Mouse (Mus musculus): ENCODE measurements around the gene Rex1bd. TPM values are rescaled to one million over a fixed set of nuclear protein-coding genes. Genes with fewer than 3 reads are reported as not detected.

Rex1bd gene
- 130 and 134 TPM in 2 replicates for polyA plus RNA-seq (2016; fragmentation: Nextera tagmentation; extraction: Ambion mirVana)

DNA sequence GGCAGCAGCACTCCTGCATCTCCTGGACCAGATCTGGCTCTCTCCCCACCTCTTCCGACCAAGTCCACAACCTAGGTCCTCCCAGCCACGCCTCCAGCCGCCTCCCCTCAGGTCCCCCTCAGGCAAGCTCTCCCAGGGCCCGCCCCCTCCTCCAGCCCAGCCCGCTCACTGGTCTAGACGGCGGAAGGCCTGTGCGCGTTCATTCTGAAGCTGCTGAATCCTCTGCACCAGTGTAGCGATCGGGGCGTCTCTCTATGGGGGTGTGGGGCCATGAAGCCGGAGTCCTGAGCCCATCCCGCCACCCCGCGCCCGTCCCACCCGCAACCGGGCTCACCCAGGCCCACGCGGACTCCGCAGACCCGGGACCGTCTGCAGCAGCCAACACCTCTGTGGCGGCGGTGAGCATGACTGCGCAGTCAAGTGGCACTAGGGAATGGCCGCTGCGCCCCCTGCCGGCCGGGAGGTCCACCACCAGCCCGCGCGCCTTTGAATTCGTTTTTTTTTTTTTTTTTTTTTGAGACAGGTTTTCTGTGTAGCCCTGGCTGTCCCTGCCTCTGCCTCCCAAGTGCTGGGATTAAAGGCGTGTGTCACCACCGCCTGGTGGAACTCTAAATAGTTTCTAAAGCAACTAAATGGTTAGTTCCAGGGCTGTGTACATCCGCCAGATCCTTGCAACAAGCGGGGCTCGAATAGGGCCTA lies at the start of gene Rex1bd:
TSS of gene Rex1bd (minus strand) at position 425 of the 699 bp plus-strand sequence.
- ATAC-seq (ENCODE audit: low FRiP score, low read depth), result peak; percentile 88
- H3K36me3 ChIP-seq, result peaks cover 28% of the 10 kb centered on the region
- peak within 1 kb of the TSS; percentile 77 for H3K4me3 ChIP-seq
- 4% methylated on average over 40 of the region's 40 CpGs for WGBS
- H3K9me3 ChIP-seq, result no peaks in the 10 kb centered on the region
- peak within 1 kb of the TSS; percentile 88 for H3K4me2 ChIP-seq (replicated peaks)
- H3K9ac ChIP-seq (replicated peaks), result peak within 1 kb of the TSS; percentile 87
- peak within 1 kb of the TSS; percentile 93 for H3K27ac ChIP-seq (replicated peaks)
- peaks cover 33% of the 10 kb centered on the region for H3K27me3 ChIP-seq
- H3K4me1 ChIP-seq, result peaks cover 51% of the 10 kb centered on the region

DNA sequence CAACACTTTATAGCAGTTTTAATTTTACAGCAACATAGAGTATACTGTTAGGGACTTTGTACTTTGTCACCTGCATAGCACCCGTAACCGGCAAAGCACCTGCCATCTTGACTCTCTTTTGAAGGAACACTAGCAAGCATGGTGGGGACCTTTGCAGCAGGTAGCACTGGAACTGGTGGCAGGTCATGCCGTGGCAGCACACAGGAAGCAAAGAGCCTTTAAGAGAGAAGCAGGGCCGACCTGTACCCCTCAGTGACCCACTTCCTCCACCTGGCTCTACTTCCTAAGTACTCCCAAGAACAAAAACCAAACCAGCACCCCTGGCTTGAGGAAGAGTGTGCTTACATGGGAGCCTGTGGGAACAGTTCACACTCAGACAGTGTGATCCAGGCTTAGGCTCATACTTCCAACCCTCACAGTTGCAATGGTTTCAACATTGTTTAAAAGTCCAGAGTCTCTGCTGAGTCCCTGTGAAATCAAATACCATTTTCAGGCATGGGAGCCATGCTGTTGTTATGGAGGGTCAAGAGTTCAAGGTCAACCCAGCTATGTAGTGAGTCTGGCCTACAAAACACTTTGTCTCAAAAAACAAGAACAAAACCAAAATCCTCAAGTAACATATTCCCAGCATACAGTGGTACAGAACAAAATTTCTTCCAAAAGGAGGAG lies 48.7 kb upstream of the Rex1bd start:
- ATAC-seq (ENCODE audit: low FRiP score, low read depth), result no peak

DNA sequence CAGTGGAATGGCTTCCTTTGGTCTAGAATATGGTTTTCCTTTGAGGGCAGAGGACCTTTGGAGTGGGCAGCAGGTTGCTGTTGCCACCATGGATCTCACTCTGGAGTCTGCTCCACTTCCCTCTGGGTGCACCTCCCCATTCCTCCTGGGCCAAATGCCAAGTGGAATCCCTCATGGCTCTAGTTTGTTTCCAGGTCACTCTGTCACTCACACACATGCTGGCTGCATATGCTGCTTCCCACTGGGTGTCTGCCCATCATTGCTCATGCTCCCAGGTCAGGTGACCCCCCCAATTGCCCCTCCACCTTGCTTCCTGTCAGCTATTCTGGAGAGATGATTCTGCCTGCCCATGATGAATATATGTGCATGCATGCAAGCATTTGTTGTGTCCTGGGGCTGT lies 47.2 kb upstream of the Rex1bd start:
- ATAC-seq (ENCODE audit: low FRiP score, low read depth), result no peak
- H3K9me3 ChIP-seq, result no peaks in the 10 kb centered on the region
- no peak overlapping the region for H3K27ac ChIP-seq (replicated peaks)
- peaks cover 10% of the 10 kb centered on the region; the same call in 1 of the 2 replicates for H3K4me1 ChIP-seq
- no peaks in the 10 kb centered on the region for H3K36me3 ChIP-seq
- H3K4me2 ChIP-seq (replicated peaks), result no peak overlapping the region
- H3K27me3 ChIP-seq, result no peaks in the 10 kb centered on the region
- no peak overlapping the region for H3K9ac ChIP-seq (replicated peaks)
- no peak overlapping the region for H3K4me3 ChIP-seq

More for the DNA sequence above, 48.7 kb upstream of the Rex1bd start:
- Histone ChIP-seq H3K27ac (replicated peaks) (no peak overlapping the region), H3K4me1 (peaks cover 10% of the 10 kb centered on the region; the same call in 1 of the 2 replicates), H3K9ac (replicated peaks) (no peak overlapping the region), H3K27me3 (no peaks in the 10 kb centered on the region), H3K4me2 (replicated peaks) (no peak overlapping the region), H3K4me3 (no peak overlapping the region), H3K9me3 (no peaks in the 10 kb centered on the region), H3K36me3 (no peaks in the 10 kb centered on the region)
- WGBS, result 94% methylated on average over 4 of the region's 4 CpGs

DNA sequence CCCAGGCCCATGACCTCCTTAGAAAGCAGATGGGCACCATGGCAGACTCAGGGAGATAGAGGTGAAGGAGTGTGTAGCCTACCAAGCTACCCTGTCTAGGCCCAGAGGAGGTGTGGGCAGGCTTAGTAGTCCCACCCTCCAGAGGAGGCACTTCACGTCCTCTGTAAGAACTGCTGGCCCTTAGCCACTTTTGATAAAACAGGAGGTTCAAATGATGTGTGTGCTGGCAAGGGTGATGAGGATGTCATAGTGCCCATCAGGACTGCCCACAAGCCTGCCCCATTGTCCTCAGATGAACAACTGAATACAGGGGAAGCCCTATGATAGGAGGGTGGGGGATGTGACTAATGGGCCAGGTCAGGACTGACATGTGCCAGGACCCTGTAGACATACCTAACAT lies 46.3 kb upstream of the Rex1bd start:
- no peak overlapping the region for H3K9ac ChIP-seq (replicated peaks)
- 68% methylated on average over 1 of the region's 1 CpGs for WGBS

DNA sequence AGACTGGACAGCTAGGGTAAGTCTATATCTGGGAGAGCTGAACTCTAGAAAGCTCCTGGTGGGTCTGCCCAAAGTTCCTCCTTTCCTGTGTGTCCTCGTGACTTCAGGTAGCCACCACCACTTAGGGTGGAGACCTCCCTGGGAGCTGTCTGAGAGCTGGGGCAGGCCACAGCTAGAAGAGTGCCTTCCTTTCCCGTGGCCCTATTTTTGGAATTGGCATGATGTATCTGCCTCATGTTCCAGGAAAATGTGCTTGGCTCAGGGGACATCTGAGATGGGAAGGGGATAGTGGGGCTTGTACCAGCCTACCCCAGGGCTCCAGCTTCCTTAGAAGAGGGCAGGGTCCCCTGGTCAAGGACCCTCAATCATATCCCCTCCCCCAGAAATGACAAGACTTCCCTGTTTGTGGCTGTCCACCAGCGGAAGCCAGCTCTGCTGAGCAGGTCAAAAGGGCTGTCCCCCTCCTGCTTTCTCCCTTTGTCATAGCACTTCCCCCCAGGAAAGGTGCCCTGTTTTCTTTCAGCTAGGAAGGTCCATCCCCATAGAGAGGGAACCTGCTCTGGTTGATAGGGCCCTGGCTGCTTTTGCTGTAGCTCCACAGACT lies 45.1 kb upstream of the Rex1bd start:
- Histone ChIP-seq H3K4me3 (no peak overlapping the region), H3K4me2 (replicated peaks) (no peak overlapping the region), H3K27me3 (no peaks in the 10 kb centered on the region), H3K4me1 (peaks cover 10% of the 10 kb centered on the region; the same call in 1 of the 2 replicates), H3K9ac (replicated peaks) (no peak overlapping the region), H3K9me3 (no peaks in the 10 kb centered on the region), H3K36me3 (no peaks in the 10 kb centered on the region), H3K27ac (replicated peaks) (no peak overlapping the region)
- 81% methylated on average over 3 of the region's 3 CpGs for WGBS
- no peak for ATAC-seq (ENCODE audit: low FRiP score, low read depth)

More for the DNA sequence above, 46.3 kb upstream of the Rex1bd start:
- Histone ChIP-seq H3K4me2 (replicated peaks) (no peak overlapping the region), H3K4me3 (no peak overlapping the region), H3K27me3 (no peaks in the 10 kb centered on the region), H3K4me1 (peaks cover 10% of the 10 kb centered on the region; the same call in 1 of the 2 replicates), H3K9me3 (no peaks in the 10 kb centered on the region), H3K36me3 (no peaks in the 10 kb centered on the region), H3K27ac (replicated peaks) (no peak overlapping the region)
- ATAC-seq (ENCODE audit: low FRiP score, low read depth), result no peak

DNA sequence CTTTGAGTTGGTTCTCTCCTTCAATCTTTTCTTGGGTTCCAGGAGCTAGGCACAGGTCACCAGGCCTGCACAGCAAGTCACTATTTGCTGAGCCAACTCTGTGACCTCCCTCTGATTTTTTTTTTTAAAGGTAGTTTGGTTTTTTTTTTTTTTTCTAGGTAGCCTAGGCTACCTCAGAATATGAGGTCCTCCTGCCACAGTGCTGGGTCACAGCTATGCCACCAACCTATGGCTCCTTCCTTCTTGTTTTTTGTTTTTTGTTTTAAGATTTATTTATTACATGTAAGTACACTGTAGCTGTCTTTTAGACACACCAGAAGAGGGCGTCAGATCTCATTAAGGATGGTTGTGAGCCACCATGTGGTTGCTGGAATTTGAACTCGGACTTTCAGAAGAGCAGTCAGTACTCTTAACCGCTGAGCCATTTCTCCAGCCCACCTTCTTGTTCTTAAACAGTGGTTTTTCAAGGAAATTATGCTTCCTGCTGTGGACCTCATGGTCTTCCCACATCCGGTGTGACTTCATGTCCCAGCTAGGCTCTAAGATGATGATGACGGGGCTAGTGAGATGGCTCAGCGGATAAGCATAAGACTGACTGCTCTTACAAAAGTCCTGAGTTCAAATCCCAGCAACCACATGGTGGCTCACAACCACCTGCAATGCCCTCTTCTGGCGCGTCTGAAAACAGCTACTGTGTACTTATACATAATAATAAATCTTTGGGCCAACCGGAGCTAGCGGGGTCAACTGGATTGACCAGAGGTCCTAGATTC lies 43.0 kb upstream of the Rex1bd start:
- no peak overlapping the region for H3K4me2 ChIP-seq (replicated peaks)
- 92% methylated on average over 10 of the region's 10 CpGs for WGBS
- no peak overlapping the region for H3K9ac ChIP-seq (replicated peaks)
- H3K36me3 ChIP-seq, result no peaks in the 10 kb centered on the region
- H3K9me3 ChIP-seq, result no peaks in the 10 kb centered on the region
- H3K4me3 ChIP-seq, result no peak overlapping the region
- H3K4me1 ChIP-seq, result peaks cover 10% of the 10 kb centered on the region; the same call in 1 of the 2 replicates
- H3K27me3 ChIP-seq, result no peaks in the 10 kb centered on the region
- ATAC-seq (ENCODE audit: low FRiP score, low read depth), result no peak
- no peak overlapping the region for H3K27ac ChIP-seq (replicated peaks)

DNA sequence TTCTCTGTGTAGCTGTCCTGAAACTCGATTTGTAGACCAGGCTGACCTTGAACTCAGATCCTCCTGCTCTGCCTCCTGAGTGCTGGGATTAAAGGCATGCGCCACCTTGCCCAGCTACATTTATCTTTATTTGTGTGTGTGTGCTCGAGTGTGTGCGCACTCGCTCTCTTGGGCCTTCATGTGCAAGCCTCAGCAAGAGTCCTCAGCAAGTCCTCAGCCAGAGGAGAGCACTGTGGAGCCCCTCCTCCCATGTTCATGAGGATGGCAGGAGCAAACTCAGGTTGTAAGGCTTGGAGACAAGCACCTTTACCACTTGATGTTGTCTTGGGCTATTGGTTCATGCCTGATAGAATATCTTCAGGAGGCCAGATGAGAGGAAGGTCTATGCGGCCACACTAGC lies 41.2 kb upstream of the Rex1bd start:
- Histone ChIP-seq H3K9ac (replicated peaks) (no peak overlapping the region), H3K27ac (replicated peaks) (no peak overlapping the region), H3K36me3 (no peaks in the 10 kb centered on the region), H3K4me3 (no peak overlapping the region), H3K4me2 (replicated peaks) (no peak overlapping the region), H3K9me3 (no peaks in the 10 kb centered on the region), H3K4me1 (no peaks in the 10 kb centered on the region), H3K27me3 (no peaks in the 10 kb centered on the region)
- 88% methylated on average over 6 of the region's 6 CpGs for WGBS
- no peak for ATAC-seq (ENCODE audit: low FRiP score, low read depth)

DNA sequence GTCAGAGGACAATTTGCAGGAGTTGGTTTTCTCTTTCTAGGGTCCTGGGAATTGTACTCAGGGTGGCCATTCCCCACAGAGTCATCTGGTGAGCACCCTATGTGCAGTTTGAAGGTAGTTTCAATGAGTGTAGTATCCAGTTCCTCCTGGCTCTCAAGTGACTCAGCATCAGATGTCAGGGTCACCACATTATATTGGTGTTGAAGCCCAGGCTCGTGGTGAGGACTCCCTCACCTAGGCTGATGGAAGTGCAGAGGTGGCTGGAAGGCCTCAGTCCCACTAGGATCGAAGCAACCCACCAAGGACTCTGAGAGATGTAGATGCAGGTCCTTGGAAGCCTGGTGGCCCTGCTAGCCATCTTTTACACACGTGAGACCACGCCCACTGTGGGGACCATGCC lies 39.9 kb upstream of the Rex1bd start:
- Histone ChIP-seq H3K4me1 (peaks cover 9% of the 10 kb centered on the region), H3K4me2 (replicated peaks) (no peak overlapping the region), H3K27me3 (no peaks in the 10 kb centered on the region), H3K9me3 (no peaks in the 10 kb centered on the region), H3K4me3 (no peak overlapping the region), H3K9ac (replicated peaks) (no peak overlapping the region), H3K27ac (replicated peaks) (no peak overlapping the region), H3K36me3 (no peaks in the 10 kb centered on the region)
- ATAC-seq (ENCODE audit: low FRiP score, low read depth), result no peak
- WGBS, result 93% methylated on average over 4 of the region's 4 CpGs

DNA sequence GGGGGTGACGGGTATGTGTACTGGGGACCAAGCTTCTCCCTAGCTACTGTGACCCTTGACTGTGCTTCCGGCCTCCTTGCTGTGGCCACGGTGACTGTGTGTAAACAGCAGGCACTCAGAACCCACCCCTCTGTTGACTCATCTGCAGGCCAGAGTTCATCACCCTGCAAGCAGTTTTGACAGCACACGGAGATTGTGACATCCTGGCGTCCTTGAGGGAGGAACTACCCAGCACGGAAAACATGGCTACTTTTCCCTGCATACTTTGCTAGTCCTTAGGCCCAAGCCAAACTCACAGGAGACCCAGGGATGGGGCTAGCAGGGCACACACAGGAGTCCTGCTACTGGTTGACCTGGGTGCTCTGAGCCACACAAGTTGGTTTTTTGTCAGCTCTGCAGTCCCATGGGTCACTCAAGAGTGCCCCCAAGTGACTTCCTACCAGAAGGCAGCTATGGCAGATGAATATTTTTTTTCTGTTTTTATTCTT lies 37.7 kb upstream of the Rex1bd start:
- ATAC-seq (ENCODE audit: low FRiP score, low read depth), result no peak
- no peaks in the 10 kb centered on the region for H3K36me3 ChIP-seq
- peaks cover 24% of the 10 kb centered on the region for H3K4me1 ChIP-seq
- 80% methylated on average over 6 of the region's 6 CpGs for WGBS
- no peaks in the 10 kb centered on the region for H3K9me3 ChIP-seq
- no peak overlapping the region for H3K27ac ChIP-seq (replicated peaks)
- H3K27me3 ChIP-seq, result no peaks in the 10 kb centered on the region
- 0 out of 2 replicates have a peak overlapping the region, but pooled peaks have one; percentile 3 for H3K9ac ChIP-seq (replicated peaks)
- no peak overlapping the region for H3K4me2 ChIP-seq (replicated peaks)
- no peak overlapping the region for H3K4me3 ChIP-seq

DNA sequence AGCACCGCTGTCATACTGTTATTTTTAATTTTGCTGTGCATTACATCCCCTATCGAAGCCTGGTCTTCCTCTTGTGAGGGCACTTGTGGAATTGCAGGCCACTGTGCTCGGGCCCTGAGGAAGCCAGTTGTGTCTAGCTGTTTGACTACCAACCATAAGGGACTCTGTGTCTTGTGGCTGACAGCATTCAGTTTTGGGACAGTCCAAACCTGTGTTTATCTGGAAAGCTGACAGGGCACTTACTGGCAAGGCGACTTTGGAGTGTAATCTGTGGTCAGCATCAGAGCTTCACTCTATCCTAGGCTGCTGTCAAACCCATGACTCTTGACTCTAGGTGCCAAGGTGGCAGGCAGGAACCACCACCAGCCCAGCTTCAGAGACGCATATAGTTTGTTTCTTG lies 34.5 kb upstream of the Rex1bd start:
- no peaks in the 10 kb centered on the region for H3K27me3 ChIP-seq
- H3K9me3 ChIP-seq, result no peaks in the 10 kb centered on the region
- H3K4me1 ChIP-seq, result peaks cover 32% of the 10 kb centered on the region
- H3K4me3 ChIP-seq, result peak overlapping the region; percentile 72; the same call in 1 of the 2 replicates
- no peak overlapping the region for H3K27ac ChIP-seq (replicated peaks)
- peaks cover 11% of the 10 kb centered on the region for H3K36me3 ChIP-seq
- peak overlapping the region; percentile 77 for H3K4me2 ChIP-seq (replicated peaks)
- no peak for ATAC-seq (ENCODE audit: low FRiP score, low read depth)
- peak overlapping the region; percentile 78; the same call in 1 of the 2 replicates for H3K9ac ChIP-seq (replicated peaks)
- WGBS, result 89% methylated on average over 5 of the region's 5 CpGs

DNA sequence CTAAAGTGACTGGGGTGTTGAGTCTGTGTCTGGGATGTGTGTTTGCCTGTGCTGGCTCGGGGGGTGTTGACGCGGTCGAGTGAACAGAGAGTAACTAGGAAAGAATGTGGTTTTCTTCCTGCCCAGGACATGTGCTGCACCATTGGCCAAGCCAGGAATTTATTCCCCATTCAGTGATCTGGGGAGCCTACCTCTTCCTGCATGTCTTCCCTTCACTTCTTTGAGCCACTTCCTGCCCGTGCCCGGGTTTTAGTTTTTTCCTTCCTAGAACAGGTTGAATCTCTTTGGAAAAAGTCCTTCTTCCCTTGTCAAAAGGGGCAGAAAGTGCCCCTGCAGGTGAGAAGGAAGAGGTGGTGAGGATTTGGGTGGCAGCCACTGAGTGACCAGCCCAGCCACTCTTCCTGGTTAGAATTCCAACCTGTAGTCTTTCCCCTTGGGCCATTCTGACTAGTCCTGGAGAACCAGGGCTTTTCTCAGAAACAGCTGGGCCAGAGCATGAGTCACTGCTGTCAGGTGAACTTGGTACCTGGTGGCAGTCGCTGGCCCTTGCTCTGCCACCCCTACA lies 34.0 kb upstream of the Rex1bd start:
- H3K4me1 ChIP-seq, result peaks cover 32% of the 10 kb centered on the region
- peak overlapping the region; percentile 72 for H3K4me3 ChIP-seq
- no peaks in the 10 kb centered on the region for H3K27me3 ChIP-seq
- H3K9ac ChIP-seq (replicated peaks), result peak overlapping the region; percentile 78
- no peaks in the 10 kb centered on the region for H3K9me3 ChIP-seq
- 65% methylated on average over 7 of the region's 7 CpGs for WGBS
- no peak overlapping the region for H3K27ac ChIP-seq (replicated peaks)
- H3K4me2 ChIP-seq (replicated peaks), result peak overlapping the region; percentile 77
- H3K36me3 ChIP-seq, result peaks cover 15% of the 10 kb centered on the region
- no peak for ATAC-seq (ENCODE audit: low FRiP score, low read depth)

All from midbrain, embryonic 12.5 days (tissue).